Mouse (Mus musculus): ENCODE data around the gene Spryd7.

The Spryd7 gene

GRCm38 (mm10) chr14:61536631-61537264 is 19.9 kb downstream of the Spryd7 start:
- DNase-seq (ENCODE audit: low read depth, low spot score), result no peak

GRCm38 (mm10) chr14:61535811-61536210 is 20.9 kb downstream of the Spryd7 start:
- DNase-seq (ENCODE audit: low read depth, low spot score), result no peak

- no peak for DNase-seq (ENCODE audit: low read depth, low spot score)
Observed at GRCm38 (mm10) chr14:61530966-61531365, 25.7 kb downstream of the Spryd7 start.

- no peak for DNase-seq (ENCODE audit: low read depth, low spot score)
Observed at GRCm38 (mm10) chr14:61530396-61530795, 26.3 kb downstream of the Spryd7 start.

- no peak for DNase-seq (ENCODE audit: low read depth, low spot score)
Observed at GRCm38 (mm10) chr14:61529533-61529932, 27.2 kb downstream of the Spryd7 start.

- DNase-seq (ENCODE audit: low read depth, low spot score), result no peak
Observed at GRCm38 (mm10) chr14:61526006-61526405, 30.7 kb downstream of the Spryd7 start.

GRCm38 (mm10) chr14:61523821-61524220 is 32.9 kb downstream of the Spryd7 start:
- DNase-seq (ENCODE audit: low read depth, low spot score), result no peak

- no peak for DNase-seq (ENCODE audit: low read depth, low spot score)
Observed at GRCm38 (mm10) chr14:61518659-61519480, 37.8 kb downstream of the Spryd7 start.

GRCm38 (mm10) chr14:61516471-61517426 is 39.9 kb downstream of the Spryd7 start:
- DNase-seq (ENCODE audit: low read depth, low spot score), result no peak

GRCm38 (mm10) chr14:61511494-61511893 is 45.2 kb downstream of the Spryd7 start:
- no peak for DNase-seq (ENCODE audit: low read depth, low spot score)

- DNase-seq (ENCODE audit: low read depth, low spot score), result peak; percentile 33
Observed at GRCm38 (mm10) chr14:61497716-61498490, 58.8 kb downstream of the Spryd7 start.

- DNase-seq (ENCODE audit: low read depth, low spot score), result no peak
Observed at GRCm38 (mm10) chr14:61493511-61494135, 63.1 kb downstream of the Spryd7 start.
